Mouse (Mus musculus) liver, postnatal 0 days (tissue): Measurements from ENCODE around the gene Cox19. TPM values are rescaled to one million over a fixed set of nuclear protein-coding genes. Genes with fewer than 3 reads are reported as not detected.

ENCODE experiments used
- ATAC-seq: fragments of 200-750 bp; cut with Nextera tagmentation; 2 replicates; pipeline ENCODE4 v1.8.0; 2017; ENCODE audit warnings: mild to moderate bottlenecking, moderate library complexity
- DNase-seq: peaks from one replicate; pipeline ENCODE4 v3.0.0-alpha.2; 2016
- H3K27ac ChIP-seq: fragments of 300-500 bp; sonication (generic); 2 replicates; pipeline ENCODE4 v1.5.1; 2014; ENCODE audit warnings: antibody characterized with exemption, moderate library complexity, mild to moderate bottlenecking, low read depth
- H3K27me3 ChIP-seq: fragments of 300-500 bp; sonication (generic); 2 replicates; pipeline ENCODE4 v1.6.1; 2014; ENCODE audit warnings: low read length, control low read depth, mixed read lengths; ENCODE audit not compliant: insufficient read depth
- H3K36me3 ChIP-seq: fragments of 300-500 bp; sonication (generic); replicated peaks from 2 replicates; pipeline ENCODE4 v1.6.1; 2014; ENCODE audit warnings: mild to moderate bottlenecking, control low read depth, low read length, moderate library complexity, mixed read lengths; ENCODE audit not compliant: insufficient read depth
- H3K4me1 ChIP-seq: fragments of 300-500 bp; sonication (generic); 2 replicates; pipeline ENCODE4 v1.6.1; 2014; ENCODE audit warnings: antibody characterized with exemption, mild to moderate bottlenecking, control low read depth; ENCODE audit not compliant: insufficient read depth
- H3K4me2 ChIP-seq: fragments of 300-500 bp; sonication (generic); 2 replicates; pipeline ENCODE4 v1.6.1; 2014; ENCODE audit warnings: low read depth, mild to moderate bottlenecking, low read length, moderate library complexity, mixed read lengths
- H3K4me3 ChIP-seq: fragments of 300-500 bp; sonication (generic); 2 replicates; pipeline ENCODE4 v1.5.1; 2014; ENCODE audit warnings: low read depth, low read length
- H3K9ac ChIP-seq: fragments of 300-500 bp; sonication (generic); replicated peaks from 2 replicates; pipeline ENCODE4 v1.6.1; 2014; ENCODE audit warnings: mild to moderate bottlenecking, moderate library complexity
- H3K9me3 ChIP-seq: fragments of 300-500 bp; sonication (generic); 2 replicates; pipeline ENCODE4 v1.6.1; 2016; ENCODE audit warnings: mild to moderate bottlenecking, control low read depth, low read length, mixed read lengths
- CTCF ChIP-seq: sonication (generic); IDR thresholded peaks from 2 replicates; pipeline ENCODE4 v1.5.1; 2016; ENCODE audit warnings: antibody characterized with exemption, low read depth
- EP300 ChIP-seq: IDR thresholded peaks from 2 replicates; pipeline ENCODE4 v1.6.1; 2016; ENCODE audit warnings: antibody characterized with exemption, low read depth, mild to moderate bottlenecking
- WGBS: fragments of 180-500 bp; shearing (Covaris S2); extraction: QIAGEN DNeasy Blood & Tissue Kit; methylation state at CpG from one replicate; pipeline ENCODE4 v1.1.7; 2014; ENCODE audit not compliant: insufficient replicate concordance; 5-methylcytosine and 5-hydroxymethylcytosine counted together
- polyA plus RNA-seq: library from polyadenylated mRNA; unstranded; fragments of >200 nt; fragmentation: Nextera tagmentation; extraction: Ambion mirVana; gene quantifications from 2 replicates; pipeline ENCODE4 v1.2.1, GENCODE M21; 2015

Gene Cox19
- polyA plus RNA-seq, 1 experiment from 2014 or later, result 37.1 TPM

DNA sequence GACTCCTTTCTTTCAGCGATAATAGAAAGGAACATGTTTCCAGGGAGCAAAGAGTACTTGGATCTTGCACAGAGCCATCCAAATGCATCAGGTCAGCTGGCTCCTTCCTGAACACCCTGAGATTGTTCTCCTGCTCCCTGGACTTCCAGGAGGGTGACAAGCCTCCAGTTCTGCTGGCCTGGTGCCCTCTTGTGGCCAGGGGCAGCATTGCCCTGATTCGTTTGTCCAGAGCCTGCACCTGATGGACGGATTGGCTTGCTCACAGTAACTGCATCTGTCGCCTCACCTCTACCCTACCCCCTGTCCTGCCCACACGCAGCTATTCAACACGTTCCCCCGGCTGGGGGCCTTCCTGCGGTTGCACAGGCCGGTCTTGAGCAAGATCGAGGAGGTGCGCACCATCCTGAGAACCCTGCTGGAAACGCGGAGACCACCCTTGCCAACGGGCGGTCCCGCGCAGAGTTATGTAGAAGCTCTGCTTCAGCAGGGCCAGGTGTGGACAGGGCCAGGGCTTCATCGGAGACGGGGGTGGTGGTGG, 4.1 kb upstream of the Cox19 start:
- Histone ChIP-seq H3K4me1 (peaks cover 2% of the 10 kb centered on the region), H3K27me3 (no peaks in the 10 kb centered on the region), H3K9me3 (no peaks in the 10 kb centered on the region), H3K4me2 (no peak overlapping the region), H3K36me3 (no peaks in the 10 kb centered on the region), H3K9ac (no peak overlapping the region), H3K27ac (no peak overlapping the region), H3K4me3 (no peak overlapping the region)
- peak; percentile 86 for DNase-seq
- 38% methylated on average over 19 of the region's 19 CpGs for WGBS
- TF ChIP-seq CTCF (peak; percentile 98), EP300 (no peak)
- ATAC-seq, result no peak

DNA sequence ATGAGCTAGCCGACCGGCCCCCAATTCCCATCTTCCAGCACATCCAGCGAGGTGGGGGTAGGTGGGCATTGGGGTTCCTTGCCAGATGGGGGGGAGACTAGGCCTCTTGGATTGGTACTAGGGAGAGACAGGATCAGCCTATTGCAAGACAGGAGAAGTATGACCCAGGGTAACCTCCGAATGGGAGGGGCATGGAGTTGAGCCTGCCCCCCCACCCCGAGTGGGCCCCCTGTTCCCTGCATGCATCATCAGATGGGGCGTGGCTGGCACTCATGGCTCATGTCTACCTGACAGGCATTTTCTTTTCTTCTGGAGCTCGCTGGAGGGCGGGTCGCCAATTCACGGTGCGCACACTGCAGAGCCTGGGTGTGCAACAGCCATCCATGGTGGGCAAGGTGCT, 2.7 kb upstream of the Cox19 start:
- Histone ChIP-seq H3K4me2 (no peak overlapping the region), H3K4me3 (no peak overlapping the region)

DNA sequence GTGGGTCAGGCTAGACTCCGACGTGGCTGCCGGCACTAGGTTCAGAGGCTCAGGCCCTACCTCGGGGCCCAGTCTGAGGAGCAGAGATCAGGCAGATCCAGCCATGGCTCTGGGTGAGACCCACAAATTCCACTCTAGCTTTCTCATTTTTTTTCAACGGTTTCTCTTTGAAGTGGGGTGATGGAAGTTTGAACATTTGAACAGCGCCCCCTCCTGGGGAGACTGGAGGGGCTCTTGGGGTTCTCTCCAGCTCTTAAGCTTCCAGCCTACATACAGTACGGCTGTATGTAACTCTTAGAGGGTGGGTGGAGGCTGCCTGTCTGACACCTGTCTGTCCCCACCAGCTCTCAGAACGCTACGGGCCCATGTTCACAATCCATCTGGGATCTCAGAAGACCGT, 2.3 kb upstream of the Cox19 start:
- H3K27me3 ChIP-seq, result no peaks in the 10 kb centered on the region
- H3K9me3 ChIP-seq, result no peaks in the 10 kb centered on the region
- no peak for ATAC-seq
- peak; percentile 81 for DNase-seq
- H3K4me1 ChIP-seq, result peaks cover 2% of the 10 kb centered on the region
- no peak overlapping the region for H3K4me2 ChIP-seq
- no peak overlapping the region for H3K9ac ChIP-seq
- 59% methylated on average over 10 of the region's 10 CpGs for WGBS
- TF ChIP-seq CTCF (peak; percentile 59), EP300 (no peak)
- H3K4me3 ChIP-seq, result no peak overlapping the region
- no peaks in the 10 kb centered on the region for H3K36me3 ChIP-seq
- no peak overlapping the region for H3K27ac ChIP-seq

More for the DNA sequence above, 2.7 kb upstream of the Cox19 start:
- Histone ChIP-seq H3K9ac (no peak overlapping the region), H3K9me3 (no peaks in the 10 kb centered on the region), H3K4me1 (peaks cover 2% of the 10 kb centered on the region), H3K27me3 (no peaks in the 10 kb centered on the region), H3K27ac (no peak overlapping the region), H3K36me3 (no peaks in the 10 kb centered on the region)
- ATAC-seq, result no peak
- WGBS, result 86% methylated on average over 11 of the region's 11 CpGs
- DNase-seq, result no peak
- TF ChIP-seq EP300 (no peak), CTCF (no peak)

DNA sequence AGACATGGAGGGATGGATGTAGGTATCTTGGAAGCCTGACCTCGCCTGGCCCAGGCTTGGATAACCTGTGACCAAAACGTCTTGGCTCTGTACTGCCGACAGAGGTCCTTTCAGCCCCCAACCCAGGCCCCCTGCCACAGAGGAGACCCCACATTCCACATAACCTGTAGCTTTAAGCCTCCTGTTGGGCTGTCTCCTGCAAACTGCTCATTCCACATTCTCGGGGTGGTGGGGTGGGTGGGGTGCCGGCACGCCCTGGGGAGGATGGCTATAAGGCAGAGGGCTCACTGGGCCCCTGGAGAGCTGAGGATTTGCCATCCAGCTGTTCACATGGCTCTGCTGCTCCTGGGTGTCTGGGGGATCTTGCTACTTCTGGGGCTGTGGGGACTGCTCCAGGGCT, 1.1 kb upstream of the Cox19 start, which contains the start of gene Cyp2w1:
TSS of gene Cyp2w1 (plus strand) at position 301 of the 400 bp plus-strand sequence.
- Histone ChIP-seq H3K9ac (no peak within 1 kb of the TSS; the same call in 1 of the 2 replicates), H3K27me3 (no peaks in the 10 kb centered on the region), H3K4me3 (no peak within 1 kb of the TSS), H3K4me1 (no peaks in the 10 kb centered on the region), H3K36me3 (no peaks in the 10 kb centered on the region), H3K27ac (0 out of 2 replicates have a peak within 1 kb of the TSS, but pooled peaks have one; percentile 29), H3K4me2 (0 out of 2 replicates have a peak within 1 kb of the TSS, but pooled peaks have one; percentile 18), H3K9me3 (no peaks in the 10 kb centered on the region)
- 68% methylated on average over 6 of the region's 6 CpGs for WGBS
- DNase-seq (no peak), ATAC-seq (no peak)
- TF ChIP-seq EP300 (no peak), CTCF (no peak)

DNA sequence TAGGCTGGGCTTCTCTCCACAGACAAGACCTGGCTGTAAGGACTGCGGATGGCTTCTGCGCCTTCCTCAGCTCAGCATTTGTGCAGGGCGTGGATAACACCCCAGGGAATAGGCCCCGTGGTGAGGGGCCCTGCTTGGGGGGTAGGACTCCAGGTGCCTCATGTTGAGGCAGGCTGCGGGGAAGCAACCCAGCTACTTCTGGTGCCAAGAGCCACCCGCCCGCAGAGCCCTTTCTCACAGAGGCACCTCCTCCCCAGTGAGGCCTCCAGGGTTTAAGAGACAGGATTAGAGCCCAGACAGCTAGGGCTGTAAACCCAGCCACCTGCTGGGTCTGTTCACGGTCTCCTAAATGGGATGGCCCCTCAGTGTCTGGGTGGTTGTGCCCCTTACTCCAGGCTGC, 410 bp upstream of the Cox19 start:
- H3K4me3 ChIP-seq, result no peak overlapping the region
- DNase-seq (peak; percentile 53), ATAC-seq (no peak)
- no peaks in the 10 kb centered on the region for H3K36me3 ChIP-seq
- 0 out of 2 replicates have a peak overlapping the region, but pooled peaks have one; percentile 29 for H3K27ac ChIP-seq
- TF ChIP-seq EP300 (no peak), CTCF (no peak)
- H3K9me3 ChIP-seq, result no peaks in the 10 kb centered on the region
- H3K4me1 ChIP-seq, result 0 out of 2 replicates have a peak, but pooled peaks cover under 1% of the 10 kb centered on the region
- H3K27me3 ChIP-seq, result no peaks in the 10 kb centered on the region
- no peak overlapping the region; the same call in 1 of the 2 replicates for H3K9ac ChIP-seq
- H3K4me2 ChIP-seq, result 0 out of 2 replicates have a peak overlapping the region, but pooled peaks have one; percentile 18
- 43% methylated on average over 8 of the region's 8 CpGs for WGBS

DNA sequence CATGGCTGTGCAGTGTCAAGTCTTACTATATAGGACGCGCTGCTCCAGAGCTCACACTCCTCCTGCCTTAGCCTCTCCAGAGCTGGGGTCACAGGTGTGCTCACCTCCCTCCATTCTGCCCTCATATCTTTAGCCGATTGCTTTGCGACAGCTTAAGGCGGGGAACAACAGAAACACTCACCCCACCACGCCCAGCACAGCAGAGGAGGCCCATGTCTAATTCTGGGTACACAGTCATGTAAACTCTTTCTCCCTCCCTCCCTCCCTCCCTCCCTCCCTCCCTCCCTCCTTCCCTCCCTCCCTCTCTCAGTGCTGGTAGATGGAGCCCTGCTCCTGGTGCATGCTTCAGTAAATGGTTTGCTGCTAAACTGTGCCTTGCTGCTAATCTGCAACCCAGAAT, 1.5 kb downstream of the Cox19 start:
- Histone ChIP-seq H3K4me1 (peaks cover 11% of the 10 kb centered on the region), H3K27ac (no peak overlapping the region), H3K9ac (no peak overlapping the region), H3K36me3 (no peaks in the 10 kb centered on the region), H3K27me3 (no peaks in the 10 kb centered on the region), H3K4me3 (no peak overlapping the region), H3K9me3 (no peaks in the 10 kb centered on the region), H3K4me2 (no peak overlapping the region)
- DNase-seq (no peak), ATAC-seq (no peak)
- 54% methylated on average over 6 of the region's 6 CpGs for WGBS
- TF ChIP-seq EP300, result no peak
- TF ChIP-seq CTCF, result no peak
